Mouse (Mus musculus) lung, embryonic 16.5 days (tissue): ENCODE results near the gene Etv4. TPM values are rescaled to one million over a fixed set of nuclear protein-coding genes. Genes with fewer than 3 reads are reported as not detected.

ENCODE experiments used
- ATAC-seq: fragments of 200-750 bp; cut with Nextera tagmentation; 2 replicates; pipeline ENCODE4 v1.8.0; 2017; ENCODE audit warnings: low read depth, mild to moderate bottlenecking, moderate library complexity
- H3K27ac ChIP-seq: fragments of 300-500 bp; sonication (generic); 2 replicates; pipeline ENCODE4 v1.5.1; 2014; ENCODE audit warnings: mild to moderate bottlenecking, control low read depth, low read length
- H3K27me3 ChIP-seq: fragments of 300-500 bp; sonication (generic); 2 replicates; pipeline ENCODE4 v1.6.1; 2014; ENCODE audit warnings: low read depth, low read length, mixed read lengths; ENCODE audit not compliant: control insufficient read depth, insufficient read depth
- H3K36me3 ChIP-seq: fragments of 300-500 bp; sonication (generic); 2 replicates; pipeline ENCODE4 v1.6.1; 2014; ENCODE audit warnings: low read length; ENCODE audit not compliant: control insufficient read depth, insufficient read depth
- H3K4me1 ChIP-seq: fragments of 300-500 bp; sonication (generic); replicated peaks from 2 replicates; pipeline ENCODE4 v1.6.1; 2014; ENCODE audit warnings: low read length, mixed read lengths; ENCODE audit not compliant: control insufficient read depth, insufficient read depth
- H3K4me2 ChIP-seq: fragments of 300-500 bp; sonication (generic); 2 replicates; pipeline ENCODE4 v1.6.1; 2014; ENCODE audit warnings: low read depth, low read length, control low read depth
- H3K4me3 ChIP-seq: fragments of 300-500 bp; sonication (generic); 2 replicates; pipeline ENCODE4 v1.5.1; 2014; ENCODE audit warnings: mild to moderate bottlenecking, low read length, control low read depth
- H3K9ac ChIP-seq: fragments of 300-500 bp; sonication (generic); 2 replicates; pipeline ENCODE4 v1.6.1; 2014; ENCODE audit warnings: low read length, control low read depth
- H3K9me3 ChIP-seq: fragments of 300-500 bp; sonication (generic); 2 replicates; pipeline ENCODE4 v1.6.1; 2016; ENCODE audit warnings: low read length; ENCODE audit not compliant: control insufficient read depth
- WGBS: fragments of 180-500 bp; shearing (Covaris S2); extraction: QIAGEN DNeasy Blood & Tissue Kit; methylation state at CpG from one replicate; pipeline ENCODE4 v1.1.7; 2014; 5-methylcytosine and 5-hydroxymethylcytosine counted together
- polyA plus RNA-seq: library from polyadenylated mRNA; unstranded; fragments of >200 nt; fragmentation: Nextera tagmentation; extraction: Ambion mirVana; gene quantifications from 2 replicates; pipeline ENCODE4 v1.2.1, GENCODE M21; 2015

The Etv4 gene
- polyA plus RNA-seq, 1 experiment from 2014 or later = 13.4 TPM

- Histone ChIP-seq H3K4me2 (peak overlapping the region; percentile 49), H3K9ac (peak overlapping the region; percentile 8; the same call in 1 of the 2 replicates), H3K9me3 (no peaks in the 10 kb centered on the region), H3K36me3 (peaks cover 8% of the 10 kb centered on the region; the same call in 1 of the 2 replicates), H3K4me1 (peaks cover 7% of the 10 kb centered on the region), H3K4me3 (peak overlapping the region; percentile 32), H3K27me3 (peaks cover 4% of the 10 kb centered on the region; the same call in 1 of the 2 replicates), H3K27ac (no peak overlapping the region)
- 3% methylated on average over 16 of the region's 16 CpGs for WGBS
- peak; percentile 88 for ATAC-seq
Measured at GRCm38 (mm10) chr11:101772449-101772848, 12.7 kb downstream of the Etv4 start.

DNA sequence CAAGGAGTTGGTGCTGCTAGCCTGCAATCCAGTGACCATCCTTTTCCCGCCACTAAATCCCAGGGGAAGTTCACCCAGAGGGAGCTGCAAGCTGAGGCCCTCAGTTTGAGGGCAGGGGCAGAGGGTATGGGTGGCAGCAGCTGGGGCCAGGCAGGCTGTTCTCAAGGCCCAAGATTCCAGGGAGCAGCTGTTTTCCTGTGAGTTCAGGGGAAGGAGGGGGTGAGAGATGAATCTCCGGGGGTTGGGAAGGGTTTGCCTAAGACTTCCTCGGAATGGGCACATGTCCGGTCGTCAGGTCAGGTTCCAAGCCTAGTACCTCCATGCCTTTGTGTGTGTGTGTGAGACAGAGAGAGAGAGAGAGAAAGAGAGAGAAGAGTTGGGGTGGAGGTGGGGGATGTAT lies 13.1 kb downstream of the Etv4 start:
- no peak overlapping the region for H3K27ac ChIP-seq

DNA sequence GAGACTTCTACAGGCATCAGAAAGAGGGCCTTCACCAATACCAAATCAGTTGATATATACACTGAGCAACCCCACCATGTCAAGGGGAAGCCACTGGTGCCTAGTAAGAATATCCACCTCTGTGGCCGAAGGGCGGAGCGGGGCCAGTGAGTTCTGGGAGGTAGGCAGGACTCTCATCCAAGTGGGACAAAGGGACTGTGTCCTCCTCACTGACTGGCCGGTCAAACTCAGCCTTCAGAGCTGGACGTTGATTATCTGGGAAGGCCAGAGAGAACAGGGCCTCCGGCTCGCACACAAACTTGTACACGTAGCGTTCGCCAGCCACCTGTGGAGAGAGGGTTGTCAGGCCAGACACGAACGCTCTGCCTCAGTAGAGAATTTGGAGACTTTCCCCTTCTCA lies 14.9 kb downstream of the Etv4 start:
- H3K4me3 ChIP-seq = no peak overlapping the region
- H3K4me1 ChIP-seq = peaks cover 7% of the 10 kb centered on the region
- 88% methylated on average over 12 of the region's 12 CpGs for WGBS
- peaks cover 4% of the 10 kb centered on the region; the same call in 1 of the 2 replicates for H3K27me3 ChIP-seq
- no peak overlapping the region for H3K4me2 ChIP-seq
- peaks cover 20% of the 10 kb centered on the region; the same call in 1 of the 2 replicates for H3K36me3 ChIP-seq
- H3K9me3 ChIP-seq = no peaks in the 10 kb centered on the region
- no peak for ATAC-seq
- H3K9ac ChIP-seq = no peak overlapping the region
- no peak overlapping the region for H3K27ac ChIP-seq

More for the DNA sequence above, 13.1 kb downstream of the Etv4 start:
- 13% methylated on average over 5 of the region's 5 CpGs for WGBS
- Histone ChIP-seq H3K27me3 (peaks cover 4% of the 10 kb centered on the region; the same call in 1 of the 2 replicates), H3K9me3 (no peaks in the 10 kb centered on the region), H3K4me1 (peaks cover 7% of the 10 kb centered on the region), H3K4me3 (peak overlapping the region; percentile 32), H3K9ac (0 out of 2 replicates have a peak overlapping the region, but pooled peaks have one; percentile 8), H3K4me2 (peak overlapping the region; percentile 49), H3K36me3 (peaks cover 11% of the 10 kb centered on the region; the same call in 1 of the 2 replicates)
- peak; percentile 43 for ATAC-seq

- Histone ChIP-seq H3K9me3 (no peaks in the 10 kb centered on the region), H3K27me3 (peaks cover 3% of the 10 kb centered on the region; the same call in 1 of the 2 replicates), H3K4me2 (no peak overlapping the region), H3K27ac (no peak overlapping the region), H3K4me3 (no peak overlapping the region), H3K9ac (no peak overlapping the region), H3K36me3 (peaks cover 32% of the 10 kb centered on the region), H3K4me1 (peaks cover 7% of the 10 kb centered on the region)
- 82% methylated on average over 6 of the region's 6 CpGs for WGBS
- ATAC-seq = no peak
Measured at GRCm38 (mm10) chr11:101768721-101769120, 16.4 kb downstream of the Etv4 start.

GRCm38 (mm10) chr11:101767326-101767725 lies 17.8 kb downstream of the Etv4 start:
- Histone ChIP-seq H3K4me1 (peaks cover 7% of the 10 kb centered on the region), H3K27me3 (no peaks in the 10 kb centered on the region), H3K9me3 (no peaks in the 10 kb centered on the region), H3K4me3 (no peak overlapping the region), H3K9ac (no peak overlapping the region), H3K4me2 (no peak overlapping the region), H3K36me3 (peaks cover 38% of the 10 kb centered on the region), H3K27ac (no peak overlapping the region)
- 65% methylated on average over 5 of the region's 5 CpGs for WGBS
- no peak for ATAC-seq

- Histone ChIP-seq H3K36me3 (peaks cover 49% of the 10 kb centered on the region), H3K9ac (no peak overlapping the region), H3K4me1 (no peaks in the 10 kb centered on the region), H3K4me3 (no peak overlapping the region), H3K27ac (no peak overlapping the region), H3K27me3 (no peaks in the 10 kb centered on the region), H3K4me2 (no peak overlapping the region), H3K9me3 (no peaks in the 10 kb centered on the region)
- ATAC-seq = no peak
- 90% methylated on average over 8 of the region's 8 CpGs for WGBS
Measured at GRCm38 (mm10) chr11:101764546-101764945, 20.6 kb downstream of the Etv4 start.

- Histone ChIP-seq H3K36me3 (peaks cover 55% of the 10 kb centered on the region), H3K9me3 (no peaks in the 10 kb centered on the region), H3K4me2 (no peak overlapping the region), H3K27ac (no peak overlapping the region), H3K4me1 (no peaks in the 10 kb centered on the region; the same call in 1 of the 2 replicates), H3K9ac (no peak overlapping the region), H3K4me3 (no peak overlapping the region), H3K27me3 (no peaks in the 10 kb centered on the region)
- 46% methylated on average over 7 of the region's 7 CpGs for WGBS
- 0 out of 2 replicates have a peak, but pooled peaks have one; percentile 26 for ATAC-seq
Measured at GRCm38 (mm10) chr11:101763723-101764122, 21.4 kb downstream of the Etv4 start.

- no peak for ATAC-seq
- 91% methylated on average over 3 of the region's 3 CpGs for WGBS
- Histone ChIP-seq H3K36me3 (peaks cover 36% of the 10 kb centered on the region), H3K27me3 (no peaks in the 10 kb centered on the region), H3K4me2 (no peak overlapping the region), H3K9me3 (no peaks in the 10 kb centered on the region), H3K4me1 (no peaks in the 10 kb centered on the region; the same call in 1 of the 2 replicates), H3K4me3 (no peak overlapping the region), H3K9ac (no peak overlapping the region), H3K27ac (no peak overlapping the region)
Measured at GRCm38 (mm10) chr11:101759530-101759929, 25.6 kb downstream of the Etv4 start.

DNA sequence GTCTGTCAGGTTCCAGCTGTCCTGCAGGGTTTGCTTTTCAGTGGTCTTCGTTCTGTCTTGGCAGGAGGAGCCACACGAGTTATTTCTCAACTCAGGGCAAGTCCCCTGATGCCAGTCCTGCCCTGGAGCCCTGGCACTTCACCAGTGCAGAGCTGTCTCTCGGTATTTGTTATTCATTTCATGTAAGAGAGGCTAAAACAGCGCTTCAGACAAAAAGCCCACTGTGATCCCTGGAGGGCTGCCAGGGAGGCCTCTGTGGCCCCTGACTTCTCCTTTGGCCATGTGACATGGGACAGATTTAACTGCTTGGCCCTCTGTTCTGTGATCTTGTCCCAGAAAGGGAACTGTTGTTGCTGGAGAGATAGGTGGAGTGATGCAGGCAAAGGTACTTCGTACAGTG lies 26.7 kb downstream of the Etv4 start:
- no peaks in the 10 kb centered on the region for H3K9me3 ChIP-seq
- no peaks in the 10 kb centered on the region for H3K27me3 ChIP-seq
- no peaks in the 10 kb centered on the region; the same call in 1 of the 2 replicates for H3K4me1 ChIP-seq
- no peak overlapping the region for H3K27ac ChIP-seq
- no peak overlapping the region for H3K9ac ChIP-seq
- ATAC-seq = no peak
- no peak overlapping the region for H3K4me3 ChIP-seq
- H3K36me3 ChIP-seq = peaks cover 34% of the 10 kb centered on the region
- no peak overlapping the region for H3K4me2 ChIP-seq
- 64% methylated on average over 5 of the region's 5 CpGs for WGBS
